Mouse (Mus musculus) hindbrain, embryonic 12.5 days (tissue): ENCODE results near the gene Rab43. TPM values are rescaled to one million over a fixed set of nuclear protein-coding genes. Genes with fewer than 3 reads are reported as not detected.
"Not testable (repeated sequence)": the region's sequence is repeated elsewhere in the genome, so short reads cannot be mapped to it uniquely, and the experiment has no call there.

ENCODE experiments used
- ATAC-seq: fragments of 200-750 bp; cut with Nextera tagmentation; 2 replicates; pipeline ENCODE4 v1.8.0; 2017; ENCODE audit warnings: moderate TSS enrichment; ENCODE audit not compliant: low FRiP score
- H3K27ac ChIP-seq: fragments of 300-500 bp; sonication (generic); 2 replicates; pipeline ENCODE4 v1.5.1; 2016; ENCODE audit warnings: mild to moderate bottlenecking
- H3K27me3 ChIP-seq: fragments of 300-500 bp; sonication (generic); 2 replicates; pipeline ENCODE4 v1.6.1; 2016; ENCODE audit warnings: mild to moderate bottlenecking
- H3K36me3 ChIP-seq: fragments of 300-500 bp; sonication (generic); 2 replicates; pipeline ENCODE4 v1.6.1; 2016; ENCODE audit warnings: mild to moderate bottlenecking
- H3K4me1 ChIP-seq: fragments of 300-500 bp; sonication (generic); 2 replicates; pipeline ENCODE4 v1.6.1; 2016
- H3K4me2 ChIP-seq: fragments of 300-500 bp; sonication (generic); replicated peaks from 2 replicates; pipeline ENCODE4 v1.6.1; 2016; ENCODE audit warnings: mild to moderate bottlenecking
- H3K4me3 ChIP-seq: fragments of 300-500 bp; sonication (generic); 2 replicates; pipeline ENCODE4 v1.5.1; 2016; ENCODE audit warnings: mild to moderate bottlenecking
- H3K9ac ChIP-seq: fragments of 300-500 bp; sonication (generic); 2 replicates; pipeline ENCODE4 v1.6.1; 2016; ENCODE audit warnings: mild to moderate bottlenecking, moderate library complexity
- H3K9me3 ChIP-seq: fragments of 300-500 bp; sonication (generic); replicated peaks from 2 replicates; pipeline ENCODE4 v1.6.1; 2016; ENCODE audit warnings: mild to moderate bottlenecking
- WGBS: fragments of 180-500 bp; shearing (Covaris S2); methylation state at CpG from one replicate; pipeline ENCODE4 v1.1.7; 2016; 5-methylcytosine and 5-hydroxymethylcytosine counted together
- polyA plus RNA-seq: library from polyadenylated mRNA; unstranded; fragments of >200 nt; fragmentation: Nextera tagmentation; extraction: Ambion mirVana; gene quantifications from 2 replicates; pipeline ENCODE4 v1.2.1, GENCODE M21; 2016

Gene Rab43
- polyA plus RNA-seq, 1 experiment from 2014 or later = 12.2 TPM

GRCm38 (mm10) chr6:87778294-87779173, 33.4 kb downstream of the Rab43 start:
- 76% methylated on average over 11 of the region's 11 CpGs for WGBS
- Histone ChIP-seq H3K27me3 (no peaks in the 10 kb centered on the region), H3K36me3 (no peaks in the 10 kb centered on the region), H3K4me1 (no peaks in the 10 kb centered on the region), H3K4me3 (no peak overlapping the region), H3K9me3 (no peaks in the 10 kb centered on the region), H3K27ac (no peak overlapping the region), H3K9ac (no peak overlapping the region), H3K4me2 (no peak overlapping the region)
- no peak for ATAC-seq

- H3K9ac ChIP-seq = no peak within 1 kb of the TSS
- no peaks in the 10 kb centered on the region for H3K9me3 ChIP-seq
- no peak within 1 kb of the TSS for H3K4me2 ChIP-seq
- no peaks in the 10 kb centered on the region for H3K4me1 ChIP-seq
- 78% methylated on average over 2 of the region's 2 CpGs for WGBS
- ATAC-seq = no peak
- H3K27me3 ChIP-seq = no peaks in the 10 kb centered on the region
- no peak within 1 kb of the TSS for H3K27ac ChIP-seq
- H3K36me3 ChIP-seq = no peaks in the 10 kb centered on the region
- no peak within 1 kb of the TSS for H3K4me3 ChIP-seq
Observed at GRCm38 (mm10) chr6:87777842-87778241, 34.1 kb downstream of the Rab43 start, which contains the start of gene Gp9. TSS of gene Gp9 (plus strand) at chr6:87778072.

- Histone ChIP-seq H3K36me3 (no peaks in the 10 kb centered on the region), H3K9ac (no peak overlapping the region), H3K4me3 (no peak overlapping the region), H3K9me3 (no peaks in the 10 kb centered on the region), H3K4me2 (no peak overlapping the region), H3K27ac (no peak overlapping the region), H3K27me3 (no peaks in the 10 kb centered on the region), H3K4me1 (no peaks in the 10 kb centered on the region)
- 89% methylated on average over 1 of the region's 1 CpGs for WGBS
- no peak for ATAC-seq
Observed at GRCm38 (mm10) chr6:87776663-87777062, 35.3 kb downstream of the Rab43 start.

DNA sequence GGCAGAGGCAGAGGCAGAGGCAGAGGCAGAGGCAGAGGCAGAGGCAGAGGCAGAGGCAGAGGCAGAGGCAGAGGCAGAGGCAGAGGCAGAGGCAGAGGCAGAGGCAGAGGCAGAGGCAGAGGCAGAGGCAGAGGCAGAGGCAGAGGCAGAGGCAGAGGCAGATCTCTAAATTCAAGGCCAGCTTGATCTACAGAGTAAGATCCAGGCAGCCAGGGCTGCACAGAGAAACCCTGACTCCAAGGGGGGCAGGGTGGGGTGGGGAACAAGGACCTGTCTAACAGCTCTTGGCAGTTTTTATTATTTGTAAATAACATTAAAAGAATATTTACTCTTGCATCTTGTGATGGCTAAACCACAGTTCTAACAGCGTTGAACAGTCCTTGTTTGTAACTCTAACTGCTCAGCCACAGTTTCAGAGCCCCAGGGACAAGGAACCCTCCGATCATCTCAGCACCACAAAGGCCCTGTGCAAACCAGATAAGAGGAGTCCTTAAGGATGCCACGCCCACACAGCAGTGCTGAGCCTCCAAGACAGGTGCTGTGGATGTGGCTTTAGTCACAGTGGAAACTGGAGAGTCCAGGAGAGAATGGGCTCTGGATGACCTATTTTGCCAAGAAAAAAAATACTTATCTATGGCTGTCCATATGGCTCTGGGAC, 36.2 kb downstream of the Rab43 start:
- H3K9ac ChIP-seq = no peak overlapping the region
- WGBS = 76% methylated on average over 3 of the region's 3 CpGs
- H3K9me3 ChIP-seq = no peaks in the 10 kb centered on the region
- H3K4me2 ChIP-seq = no peak overlapping the region
- no peaks in the 10 kb centered on the region for H3K27me3 ChIP-seq
- no peak overlapping the region for H3K27ac ChIP-seq
- no peak for ATAC-seq
- no peaks in the 10 kb centered on the region for H3K36me3 ChIP-seq
- no peak overlapping the region for H3K4me3 ChIP-seq
- no peaks in the 10 kb centered on the region for H3K4me1 ChIP-seq

DNA sequence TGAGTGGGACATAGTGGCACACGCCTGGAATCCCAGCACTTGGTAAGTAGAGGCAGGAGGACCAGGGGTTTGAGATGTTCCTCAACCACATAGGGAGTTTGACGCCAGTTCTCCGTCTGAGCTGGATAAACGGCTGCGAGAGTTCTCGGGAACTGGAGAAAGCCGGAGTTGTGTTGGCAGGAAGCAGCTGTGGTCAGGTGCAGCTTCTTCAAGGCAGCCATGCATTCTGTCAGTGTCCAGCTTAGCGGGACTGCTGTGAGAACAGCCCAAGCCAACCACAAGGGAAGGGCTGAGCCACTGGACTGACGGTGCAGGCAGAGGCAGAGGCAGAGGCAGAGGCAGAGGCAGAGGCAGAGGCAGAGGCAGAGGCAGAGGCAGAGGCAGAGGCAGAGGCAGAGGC, 37.1 kb downstream of the Rab43 start:
- no peak overlapping the region for H3K4me3 ChIP-seq
- no peaks in the 10 kb centered on the region for H3K27me3 ChIP-seq
- H3K27ac ChIP-seq = no peak overlapping the region
- no peaks in the 10 kb centered on the region for H3K36me3 ChIP-seq
- WGBS = 90% methylated on average over 9 of the region's 9 CpGs
- H3K4me1 ChIP-seq = no peaks in the 10 kb centered on the region
- H3K9ac ChIP-seq = no peak overlapping the region
- H3K4me2 ChIP-seq = no peak overlapping the region
- no peaks in the 10 kb centered on the region for H3K9me3 ChIP-seq
- ATAC-seq = no peak

- no peak overlapping the region for H3K9ac ChIP-seq
- H3K4me2 ChIP-seq = no peak overlapping the region
- WGBS = 41% methylated on average over 1 of the region's 1 CpGs
- H3K4me1 ChIP-seq = no peaks in the 10 kb centered on the region
- no peak for ATAC-seq
- H3K27ac ChIP-seq = no peak overlapping the region
- H3K27me3 ChIP-seq = no peaks in the 10 kb centered on the region
- no peak overlapping the region for H3K4me3 ChIP-seq
- no peaks in the 10 kb centered on the region for H3K9me3 ChIP-seq
- H3K36me3 ChIP-seq = no peaks in the 10 kb centered on the region
Observed at GRCm38 (mm10) chr6:87774466-87774865, 37.5 kb downstream of the Rab43 start.

DNA sequence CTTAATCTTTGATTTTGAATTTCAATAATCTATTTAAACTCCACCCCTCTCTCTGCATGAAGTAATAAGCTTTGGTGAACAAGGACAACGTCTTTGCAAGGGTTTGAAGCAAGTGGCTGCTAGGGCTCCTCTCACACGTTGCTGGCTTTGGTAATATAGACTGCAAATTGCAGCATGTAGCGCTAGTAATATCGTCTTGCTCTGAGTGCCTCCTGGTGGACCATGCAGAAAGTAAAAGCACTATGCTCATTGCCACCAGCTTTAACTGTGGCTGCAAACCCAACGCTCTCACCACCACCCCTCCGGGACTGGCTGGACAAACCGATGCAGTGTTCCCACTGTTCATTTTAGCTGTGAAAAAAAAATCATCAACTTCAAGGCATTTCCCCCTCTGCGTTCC, 41.3 kb downstream of the Rab43 start:
- Histone ChIP-seq H3K27me3 (no peaks in the 10 kb centered on the region), H3K4me3 (no peak overlapping the region), H3K4me2 (no peak overlapping the region), H3K9me3 (no peaks in the 10 kb centered on the region), H3K9ac (no peak overlapping the region), H3K27ac (no peak overlapping the region), H3K36me3 (no peaks in the 10 kb centered on the region), H3K4me1 (no peaks in the 10 kb centered on the region)
- ATAC-seq = no peak
- 56% methylated on average over 8 of the region's 8 CpGs for WGBS

- not testable (repeated sequence) for H3K27me3 ChIP-seq, H3K36me3 ChIP-seq, H3K4me2 ChIP-seq, H3K4me3 ChIP-seq, H3K27ac ChIP-seq, H3K9me3 ChIP-seq, H3K9ac ChIP-seq, H3K4me1 ChIP-seq, ATAC-seq
- WGBS = 96% methylated on average over 2 of the region's 2 CpGs
Observed at GRCm38 (mm10) chr6:87764296-87764695, 47.7 kb downstream of the Rab43 start.

DNA sequence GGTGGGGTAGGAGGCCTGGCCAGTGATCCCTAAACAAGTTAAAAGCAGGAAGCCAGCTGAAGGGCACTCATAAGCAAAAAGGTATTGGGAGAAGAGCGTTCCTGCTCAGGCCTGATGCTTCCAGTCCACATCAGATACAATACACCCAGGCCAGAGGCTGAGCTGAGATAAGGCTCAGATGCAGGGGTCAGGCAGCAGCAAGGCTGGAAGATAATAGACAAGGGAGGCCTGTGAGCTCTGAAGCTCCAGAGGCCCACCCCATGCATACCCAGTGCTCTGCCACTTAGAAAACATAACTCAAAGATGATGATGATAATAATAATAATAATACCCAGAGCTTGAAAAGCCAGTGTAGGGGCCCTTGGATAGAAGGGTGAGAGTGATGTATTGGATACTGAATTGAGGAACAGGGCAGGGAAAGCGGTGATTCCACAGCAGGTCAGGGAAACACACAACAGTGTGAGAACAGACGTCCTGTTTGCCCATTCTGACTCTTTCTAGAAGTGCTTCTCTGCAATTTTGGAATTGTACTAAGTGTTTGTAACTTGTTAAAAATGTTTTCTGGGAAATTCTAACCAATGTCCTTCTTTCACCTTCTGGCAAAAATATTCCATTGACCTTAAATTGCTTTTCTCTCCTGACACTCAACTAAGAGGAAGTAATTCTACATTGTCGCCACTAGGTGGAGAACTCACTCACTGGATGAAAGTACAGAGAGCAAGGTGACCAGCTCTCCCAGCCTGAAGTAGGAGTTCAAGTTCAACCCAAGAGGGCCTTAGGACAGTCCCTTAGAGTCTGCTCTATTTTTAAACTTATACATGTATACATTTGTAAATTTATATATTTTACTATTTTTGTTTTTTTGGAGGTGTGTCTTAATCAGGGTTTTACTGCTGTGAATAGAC, 48.3 kb downstream of the Rab43 start:
- H3K9me3 ChIP-seq = no peaks in the 10 kb centered on the region
- H3K36me3 ChIP-seq = no peaks in the 10 kb centered on the region
- H3K27me3 ChIP-seq = no peaks in the 10 kb centered on the region
- H3K9ac ChIP-seq = no peak overlapping the region
- no peak for ATAC-seq
- WGBS = 66% methylated on average over 4 of the region's 4 CpGs
- H3K4me2 ChIP-seq = no peak overlapping the region
- no peaks in the 10 kb centered on the region for H3K4me1 ChIP-seq
- no peak overlapping the region for H3K27ac ChIP-seq
- H3K4me3 ChIP-seq = no peak overlapping the region

DNA sequence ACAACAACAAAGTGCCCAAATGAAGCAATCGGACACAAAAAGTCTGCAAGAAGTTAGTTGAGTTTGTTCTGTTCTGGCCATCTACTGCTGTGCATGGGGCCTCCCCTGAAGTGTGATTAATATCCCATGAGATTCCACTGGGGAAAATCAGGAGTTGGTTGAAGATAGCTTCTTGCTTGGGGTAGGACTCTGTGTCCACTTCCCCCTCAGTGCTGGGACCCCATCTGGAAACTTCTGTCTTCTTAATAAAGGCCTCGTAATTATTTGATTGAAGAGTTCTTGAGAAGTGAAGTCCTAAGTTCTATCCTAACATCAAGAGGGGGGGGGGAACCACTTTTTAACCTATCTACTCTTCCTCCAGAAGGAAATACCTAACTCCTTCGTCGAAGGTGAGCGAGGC, 49.8 kb downstream of the Rab43 start:
- Histone ChIP-seq H3K9me3 (0 out of 2 replicates have a peak, but pooled peaks cover 2% of the 10 kb centered on the region), H3K4me2 (no peak overlapping the region), H3K27me3 (no peaks in the 10 kb centered on the region), H3K4me1 (no peaks in the 10 kb centered on the region), H3K9ac (no peak overlapping the region), H3K36me3 (no peaks in the 10 kb centered on the region), H3K27ac (no peak overlapping the region), H3K4me3 (no peak overlapping the region)
- ATAC-seq = no peak
- WGBS = 82% methylated on average over 5 of the region's 5 CpGs

- H3K27me3 ChIP-seq = no peaks in the 10 kb centered on the region
- no peak overlapping the region for H3K4me2 ChIP-seq
- H3K9me3 ChIP-seq = 0 out of 2 replicates have a peak, but pooled peaks cover 2% of the 10 kb centered on the region
- H3K27ac ChIP-seq = no peak overlapping the region
- ATAC-seq = no peak
- no peaks in the 10 kb centered on the region for H3K4me1 ChIP-seq
- no peak overlapping the region for H3K9ac ChIP-seq
- no peak overlapping the region for H3K4me3 ChIP-seq
- WGBS = 83% methylated on average over 3 of the region's 3 CpGs
- peaks cover 4% of the 10 kb centered on the region for H3K36me3 ChIP-seq
Observed at GRCm38 (mm10) chr6:87759850-87760249, 52.1 kb downstream of the Rab43 start.

GRCm38 (mm10) chr6:87759404-87759803, 52.6 kb downstream of the Rab43 start:
- ATAC-seq = no peak
- 71% methylated on average over 3 of the region's 3 CpGs for WGBS
- Histone ChIP-seq H3K27ac (no peak overlapping the region), H3K4me2 (no peak overlapping the region), H3K4me1 (no peaks in the 10 kb centered on the region), H3K4me3 (no peak overlapping the region), H3K9ac (no peak overlapping the region), H3K9me3 (0 out of 2 replicates have a peak, but pooled peaks cover 2% of the 10 kb centered on the region), H3K27me3 (no peaks in the 10 kb centered on the region), H3K36me3 (peaks cover 7% of the 10 kb centered on the region)
